Mouse (Mus musculus) forebrain, embryonic 15.5 days (tissue): ENCODE data around the gene Phc2. TPM values are rescaled to one million over a fixed set of nuclear protein-coding genes. Genes with fewer than 3 reads are reported as not detected.

ENCODE experiments used
- ATAC-seq: fragments of 200-750 bp; cut with Nextera tagmentation; replicated peaks from 2 replicates; pipeline ENCODE4 v1.8.0; 2017; ENCODE audit warnings: mild to moderate bottlenecking, moderate TSS enrichment, moderate library complexity
- H3K27ac ChIP-seq: fragments of 300-500 bp; sonication (generic); replicated peaks from 2 replicates; pipeline ENCODE4 v1.5.1; 2015; ENCODE audit warnings: mild to moderate bottlenecking, inconsistent platforms
- H3K27me3 ChIP-seq: fragments of 300-500 bp; sonication (generic); 2 replicates; pipeline ENCODE4 v1.6.1; 2015; ENCODE audit warnings: inconsistent platforms
- H3K36me3 ChIP-seq: fragments of 300-500 bp; sonication (generic); 2 replicates; pipeline ENCODE4 v1.6.1; 2015; ENCODE audit warnings: mild to moderate bottlenecking, inconsistent platforms
- H3K4me1 ChIP-seq: fragments of 300-500 bp; sonication (generic); 2 replicates; pipeline ENCODE4 v1.6.1; 2015; ENCODE audit warnings: inconsistent platforms
- H3K4me2 ChIP-seq: fragments of 300-500 bp; sonication (generic); replicated peaks from 2 replicates; pipeline ENCODE4 v1.6.1; 2015; ENCODE audit warnings: mild to moderate bottlenecking, inconsistent platforms
- H3K4me3 ChIP-seq: fragments of 300-500 bp; sonication (generic); 2 replicates; pipeline ENCODE4 v1.5.1; 2015; ENCODE audit warnings: mild to moderate bottlenecking, inconsistent platforms
- H3K9ac ChIP-seq: fragments of 300-500 bp; sonication (generic); replicated peaks from 2 replicates; pipeline ENCODE4 v1.6.1; 2015; ENCODE audit warnings: mild to moderate bottlenecking, inconsistent platforms
- H3K9me3 ChIP-seq: fragments of 300-500 bp; sonication (generic); 2 replicates; pipeline ENCODE4 v1.6.1; 2016; ENCODE audit warnings: inconsistent platforms
- WGBS: fragments of 180-500 bp; shearing (Covaris S2); methylation state at CpG from one replicate; pipeline ENCODE4 v1.1.7; 2015; ENCODE audit warnings: mixed read lengths; 5-methylcytosine and 5-hydroxymethylcytosine counted together
- polyA plus RNA-seq: library from polyadenylated mRNA; unstranded; fragments of >200 nt; fragmentation: Nextera tagmentation; extraction: Ambion mirVana; gene quantifications from 2 replicates; pipeline ENCODE4 v1.2.1, GENCODE M21; 2015

Gene Phc2
- polyA plus RNA-seq, 1 experiment from 2014 or later = 88.3 TPM

- peak overlapping the region; percentile 9 for H3K4me2 ChIP-seq
- 24% methylated on average over 14 of the region's 14 CpGs for WGBS
- H3K27ac ChIP-seq = peak overlapping the region; percentile 89
- H3K9me3 ChIP-seq = no peaks in the 10 kb centered on the region
- peaks cover 69% of the 10 kb centered on the region for H3K4me1 ChIP-seq
- no peak for ATAC-seq
- H3K27me3 ChIP-seq = no peaks in the 10 kb centered on the region
- no peaks in the 10 kb centered on the region for H3K36me3 ChIP-seq
- H3K9ac ChIP-seq = no peak overlapping the region; the same call in 1 of the 2 replicates
- no peak overlapping the region for H3K4me3 ChIP-seq
These were observed 83.5 kb downstream of the Phc2 start for GRCm38 (mm10) chr4:128737825-128738610.

- ATAC-seq = no peak
- Histone ChIP-seq H3K4me3 (no peak overlapping the region), H3K4me1 (peaks cover 41% of the 10 kb centered on the region), H3K36me3 (peaks cover 23% of the 10 kb centered on the region), H3K27ac (no peak overlapping the region), H3K9ac (no peak overlapping the region), H3K9me3 (no peaks in the 10 kb centered on the region), H3K4me2 (no peak overlapping the region), H3K27me3 (no peaks in the 10 kb centered on the region)
- WGBS = 51% methylated on average over 1 of the region's 1 CpGs
These were observed 86.4 kb downstream of the Phc2 start for GRCm38 (mm10) chr4:128740878-128741277.

GRCm38 (mm10) chr4:128741906-128742305, 87.4 kb downstream of the Phc2 start:
- WGBS = 42% methylated on average over 5 of the region's 5 CpGs

GRCm38 (mm10) chr4:128742379-128742970, 88.0 kb downstream of the Phc2 start:
- H3K9me3 ChIP-seq = no peaks in the 10 kb centered on the region
- no peak overlapping the region for H3K4me2 ChIP-seq
- H3K4me3 ChIP-seq = no peak overlapping the region
- H3K4me1 ChIP-seq = peaks cover 32% of the 10 kb centered on the region
- H3K36me3 ChIP-seq = peaks cover 39% of the 10 kb centered on the region
- no peak overlapping the region for H3K9ac ChIP-seq
- no peaks in the 10 kb centered on the region for H3K27me3 ChIP-seq
- H3K27ac ChIP-seq = peak overlapping the region; percentile 28; the same call in 1 of the 2 replicates
- no peak; the same call in 1 of the 2 replicates for ATAC-seq
- 45% methylated on average over 10 of the region's 10 CpGs for WGBS

More at GRCm38 (mm10) chr4:128741906-128742305, 87.4 kb downstream of the Phc2 start:
- Histone ChIP-seq H3K4me3 (no peak overlapping the region), H3K4me1 (peaks cover 32% of the 10 kb centered on the region), H3K4me2 (no peak overlapping the region), H3K36me3 (peaks cover 33% of the 10 kb centered on the region), H3K27me3 (no peaks in the 10 kb centered on the region), H3K27ac (no peak overlapping the region), H3K9ac (no peak overlapping the region), H3K9me3 (no peaks in the 10 kb centered on the region)
- no peak for ATAC-seq

GRCm38 (mm10) chr4:128743031-128743626, 88.6 kb downstream of the Phc2 start:
- no peaks in the 10 kb centered on the region for H3K27me3 ChIP-seq
- no peaks in the 10 kb centered on the region for H3K9me3 ChIP-seq
- no peak overlapping the region for H3K9ac ChIP-seq
- 62% methylated on average over 12 of the region's 12 CpGs for WGBS
- H3K36me3 ChIP-seq = peaks cover 46% of the 10 kb centered on the region
- no peak overlapping the region for H3K4me3 ChIP-seq
- peaks cover 29% of the 10 kb centered on the region for H3K4me1 ChIP-seq
- no peak for ATAC-seq
- H3K27ac ChIP-seq = no peak overlapping the region
- no peak overlapping the region for H3K4me2 ChIP-seq

GRCm38 (mm10) chr4:128745160-128745559, 90.7 kb downstream of the Phc2 start:
- H3K27me3 ChIP-seq = no peaks in the 10 kb centered on the region
- H3K9me3 ChIP-seq = no peaks in the 10 kb centered on the region
- H3K36me3 ChIP-seq = peaks cover 65% of the 10 kb centered on the region
- 91% methylated on average over 8 of the region's 8 CpGs for WGBS
- peaks cover 25% of the 10 kb centered on the region for H3K4me1 ChIP-seq
- ATAC-seq = no peak
- H3K9ac ChIP-seq = no peak overlapping the region
- H3K4me2 ChIP-seq = no peak overlapping the region
- H3K4me3 ChIP-seq = no peak overlapping the region
- no peak overlapping the region for H3K27ac ChIP-seq

- WGBS = 68% methylated on average over 22 of the region's 22 CpGs
- H3K9ac ChIP-seq = no peak overlapping the region
- peaks cover 14% of the 10 kb centered on the region for H3K4me1 ChIP-seq
- no peaks in the 10 kb centered on the region for H3K9me3 ChIP-seq
- no peak overlapping the region for H3K4me3 ChIP-seq
- H3K27me3 ChIP-seq = no peaks in the 10 kb centered on the region
- no peak overlapping the region; the same call in 1 of the 2 replicates for H3K27ac ChIP-seq
- ATAC-seq = no peak; the same call in 1 of the 2 replicates
- H3K4me2 ChIP-seq = no peak overlapping the region
- H3K36me3 ChIP-seq = peaks cover 90% of the 10 kb centered on the region
These were observed 93.2 kb downstream of the Phc2 start for GRCm38 (mm10) chr4:128747614-128748270.

- Histone ChIP-seq H3K4me2 (no peak overlapping the region), H3K9me3 (no peaks in the 10 kb centered on the region), H3K4me1 (peaks cover 10% of the 10 kb centered on the region), H3K4me3 (no peak overlapping the region), H3K9ac (no peak overlapping the region), H3K36me3 (peaks cover 96% of the 10 kb centered on the region), H3K27me3 (no peaks in the 10 kb centered on the region), H3K27ac (0 out of 2 replicates have a peak overlapping the region, but pooled peaks have one; percentile 0)
- no peak for ATAC-seq
- 95% methylated on average over 7 of the region's 7 CpGs for WGBS
These were observed 93.8 kb downstream of the Phc2 start for GRCm38 (mm10) chr4:128748309-128748708.

- Histone ChIP-seq H3K9ac (no peak overlapping the region), H3K4me2 (no peak overlapping the region), H3K27me3 (no peaks in the 10 kb centered on the region), H3K27ac (no peak overlapping the region), H3K36me3 (peaks cover 92% of the 10 kb centered on the region), H3K4me1 (peaks cover 10% of the 10 kb centered on the region), H3K4me3 (no peak overlapping the region), H3K9me3 (no peaks in the 10 kb centered on the region)
- ATAC-seq = no peak
- 49% methylated on average over 5 of the region's 5 CpGs for WGBS
These were observed 96.5 kb downstream of the Phc2 start for GRCm38 (mm10) chr4:128751006-128751405.

GRCm38 (mm10) chr4:128752031-128752757, 97.7 kb downstream of the Phc2 start:
- no peak for ATAC-seq
- no peak overlapping the region for H3K27ac ChIP-seq
- H3K4me2 ChIP-seq = no peak overlapping the region
- H3K9ac ChIP-seq = no peak overlapping the region
- whole genome bisulfite sequencing = 87% methylated on average over 13 of the region's 13 CpGs
- H3K27me3 ChIP-seq = no peaks in the 10 kb centered on the region
- no peak overlapping the region for H3K4me3 ChIP-seq
- H3K36me3 ChIP-seq = peaks cover 80% of the 10 kb centered on the region
- peaks cover 6% of the 10 kb centered on the region for H3K4me1 ChIP-seq
- no peaks in the 10 kb centered on the region for H3K9me3 ChIP-seq

- ATAC-seq = no peak
- H3K4me3 ChIP-seq = no peak overlapping the region
- H3K36me3 ChIP-seq = peaks cover 66% of the 10 kb centered on the region
- no peaks in the 10 kb centered on the region for H3K9me3 ChIP-seq
- no peak overlapping the region for H3K4me2 ChIP-seq
- no peaks in the 10 kb centered on the region for H3K27me3 ChIP-seq
- H3K9ac ChIP-seq = no peak overlapping the region
- 90% methylated on average over 7 of the region's 7 CpGs for WGBS
- H3K4me1 ChIP-seq = no peaks in the 10 kb centered on the region
- 0 out of 2 replicates have a peak overlapping the region, but pooled peaks have one; percentile 3 for H3K27ac ChIP-seq
These were observed 99.1 kb downstream of the Phc2 start for GRCm38 (mm10) chr4:128753571-128753970.
